Mouse (Mus musculus) MEL (cell line): ENCODE data around the gene Apoa5. TPM values are rescaled to one million over a fixed set of nuclear protein-coding genes. Genes with fewer than 3 reads are reported as not detected.

Source experiments
- DNase-seq: peaks from one replicate; pipeline ENCODE4 v3.0.0; 2011; ENCODE audit warnings: low read depth, low spot score
- H3K27ac ChIP-seq: 2 replicates; pipeline ENCODE4 v1.5.1; 2012; ENCODE audit warnings: low read depth, mild to moderate bottlenecking, control low read depth, low read length, moderate library complexity; ENCODE audit not compliant: control insufficient read depth
- H3K27me3 ChIP-seq, 2 experiments: fragments of 150-350 bp in 1 of 2; sonication (generic) in 1 of 2; 2 replicates each; pipeline ENCODE4 v1.6.1; 2012; ENCODE audit warnings: low read length in 2 of 2, mild to moderate bottlenecking in 2 of 2, improper control_type of control experiment in 1 of 2, moderate library complexity in 1 of 2; ENCODE audit not compliant: insufficient read depth in 2 of 2, control insufficient read depth in 1 of 2
- H3K36me3 ChIP-seq, 2 experiments: 2 replicates each; pipeline ENCODE4 v1.6.1; 2012 to 2014; ENCODE audit warnings: low read length in 2 of 2, improper control_type of control experiment in 1 of 2, inconsistent platforms in 1 of 2, mild to moderate bottlenecking in 1 of 2; ENCODE audit not compliant: insufficient read depth in 2 of 2, control insufficient read depth in 1 of 2
- H3K4me1 ChIP-seq, 2 experiments: fragments of 150-350 bp in 1 of 2; sonication (generic) in 1 of 2; 2 replicates each; pipeline ENCODE4 v1.6.1; 2012; ENCODE audit warnings: low read length in 2 of 2, improper control_type of control experiment in 1 of 2, mild to moderate bottlenecking in 1 of 2; ENCODE audit not compliant: insufficient read depth in 2 of 2, control insufficient read depth in 1 of 2
- H3K4me3 ChIP-seq, 2 experiments: fragments of 150-350 bp in 1 of 2; sonication (generic) in 1 of 2; 2 replicates each; pipeline ENCODE4 v1.5.1; 2012; ENCODE audit warnings: low read depth in 2 of 2, low read length in 2 of 2, mild to moderate bottlenecking in 2 of 2, moderate library complexity in 2 of 2, control low read depth in 1 of 2, improper control_type of control experiment in 1 of 2; ENCODE audit not compliant: control insufficient read depth in 1 of 2, insufficient read depth in 1 of 2
- H3K79me2 ChIP-seq: 2 replicates; pipeline ENCODE4 v1.6.1; 2012; ENCODE audit warnings: mild to moderate bottlenecking, low read length, moderate library complexity; ENCODE audit not compliant: control insufficient read depth, poor library complexity, insufficient read depth
- H3K9ac ChIP-seq: 2 replicates; pipeline ENCODE4 v1.6.1; 2012; ENCODE audit warnings: low read depth, mild to moderate bottlenecking, control low read depth, low read length, moderate library complexity; ENCODE audit not compliant: control insufficient read depth, poor library complexity, severe bottlenecking
- H3K9me3 ChIP-seq: fragments of 150-350 bp; sonication (generic); replicated peaks from 2 replicates; pipeline ENCODE4 v1.6.1; 2012; ENCODE audit warnings: mild to moderate bottlenecking, low read length, improper control_type of control experiment, moderate library complexity; ENCODE audit not compliant: insufficient read depth
- BHLHE40 ChIP-seq: IDR thresholded peaks from 2 replicates; pipeline ENCODE4 v1.6.1; 2012; ENCODE audit warnings: low read depth, mild to moderate bottlenecking, inconsistent platforms, low read length, improper control_type of control experiment, borderline replicate concordance
- CHD1 ChIP-seq: IDR thresholded peaks from 2 replicates; pipeline ENCODE4 v1.6.1; 2012; ENCODE audit warnings: low read depth, mild to moderate bottlenecking, inconsistent platforms, low read length, improper control_type of control experiment
- CHD2 ChIP-seq: IDR thresholded peaks from 2 replicates; pipeline ENCODE4 v1.6.1; 2011; ENCODE audit warnings: low read length, improper control_type of control experiment
- CTCF ChIP-seq, 3 experiments: IDR thresholded peaks in 2 of 3; conservative IDR thresholded peaks in 1 of 3; 2 replicates each; pipeline ENCODE4 v1.5.1; 2011 to 2012; ENCODE audit warnings: low read length in 3 of 3, low read depth in 2 of 3, mild to moderate bottlenecking in 2 of 3, improper control_type of control experiment in 1 of 3, inconsistent platforms in 1 of 3, mixed read lengths in 1 of 3, moderate library complexity in 1 of 3; ENCODE audit not compliant: control insufficient read depth in 1 of 3, insufficient read depth in 1 of 3, poor library complexity in 1 of 3, severe bottlenecking in 1 of 3
- EP300 ChIP-seq, 2 experiments: IDR thresholded peaks; 2 replicates each; pipeline ENCODE4 v1.6.1; 2011; ENCODE audit warnings: improper control_type of control experiment in 2 of 2, low read length in 2 of 2, low read depth in 1 of 2, mild to moderate bottlenecking in 1 of 2
- ETS1 ChIP-seq: IDR thresholded peaks from 2 replicates; pipeline ENCODE4 v1.6.1; 2012; ENCODE audit warnings: low read depth, mild to moderate bottlenecking, inconsistent platforms, low read length, improper control_type of control experiment, moderate library complexity
- GABPA ChIP-seq: IDR thresholded peaks from 2 replicates; pipeline ENCODE4 v1.6.1; 2012; ENCODE audit warnings: low read depth, mild to moderate bottlenecking, inconsistent platforms, low read length, improper control_type of control experiment, moderate library complexity
- GATA1 ChIP-seq: IDR thresholded peaks from 2 replicates; pipeline ENCODE4 v1.6.1; 2011; ENCODE audit warnings: low read depth, low read length, improper control_type of control experiment
- HCFC1 ChIP-seq: IDR thresholded peaks from 2 replicates; pipeline ENCODE4 v1.6.1; 2012; ENCODE audit warnings: low read depth, mild to moderate bottlenecking, inconsistent platforms, low read length, improper control_type of control experiment, moderate library complexity
- JUND ChIP-seq: IDR thresholded peaks from 2 replicates; pipeline ENCODE4 v1.6.1; 2011; ENCODE audit warnings: low read depth, mild to moderate bottlenecking, improper control_type of control experiment, low read length
- KAT2A ChIP-seq: conservative IDR thresholded peaks from 2 replicates; pipeline ENCODE4 v1.6.1; 2012; ENCODE audit warnings: low read depth, low read length, improper control_type of control experiment, inconsistent platforms
- MAX ChIP-seq: IDR thresholded peaks from 2 replicates; pipeline ENCODE4 v1.6.1; 2011; ENCODE audit warnings: low read length, improper control_type of control experiment
- MAZ ChIP-seq: IDR thresholded peaks from 2 replicates; pipeline ENCODE4 v1.6.1; 2012; ENCODE audit warnings: low read depth, mild to moderate bottlenecking, inconsistent platforms, low read length, improper control_type of control experiment
- MEF2A ChIP-seq: IDR thresholded peaks from 2 replicates; pipeline ENCODE4 v1.6.1; 2014; ENCODE audit warnings: low read depth, mild to moderate bottlenecking, inconsistent platforms, low read length, improper control_type of control experiment; ENCODE audit not compliant: poor library complexity, insufficient replicate concordance, severe bottlenecking; ENCODE audit errors: extremely low read depth
- POLR2A ChIP-seq, 2 experiments: IDR thresholded peaks; 2 replicates each; pipeline ENCODE4 v1.6.1; 2011 to 2012; ENCODE audit warnings: low read length in 2 of 2, mild to moderate bottlenecking in 2 of 2, control low read depth in 1 of 2, improper control_type of control experiment in 1 of 2, low read depth in 1 of 2, moderate library complexity in 1 of 2; ENCODE audit not compliant: control insufficient read depth in 1 of 2, insufficient read depth in 1 of 2, poor library complexity in 1 of 2
- POLR2AphosphoS2 ChIP-seq: IDR thresholded peaks from 2 replicates; pipeline ENCODE4 v1.6.1; 2011; ENCODE audit warnings: low read length, improper control_type of control experiment
- POLR2AphosphoS5 ChIP-seq: IDR thresholded peaks from 2 replicates; pipeline ENCODE4 v1.6.1; 2012; ENCODE audit warnings: low read depth, borderline replicate concordance, mild to moderate bottlenecking, inconsistent platforms, low read length, moderate library complexity, mixed read lengths
- RAD21 ChIP-seq: IDR thresholded peaks from 2 replicates; pipeline ENCODE4 v1.6.1; 2011; ENCODE audit warnings: mild to moderate bottlenecking, low read depth, low read length, improper control_type of control experiment
- SMC3 ChIP-seq: IDR thresholded peaks from 2 replicates; pipeline ENCODE4 v1.6.1; 2011; ENCODE audit warnings: low read depth, low read length, improper control_type of control experiment
- UBTF ChIP-seq: IDR thresholded peaks from 2 replicates; pipeline ENCODE4 v1.6.1; 2012; ENCODE audit warnings: low read depth, mild to moderate bottlenecking, inconsistent platforms, low read length, improper control_type of control experiment, moderate library complexity, borderline replicate concordance; ENCODE audit not compliant: insufficient read depth
- USF1 ChIP-seq: IDR thresholded peaks from 2 replicates; pipeline ENCODE4 v1.6.1; 2014; ENCODE audit warnings: low read depth, mild to moderate bottlenecking, inconsistent platforms, low read length, improper control_type of control experiment, moderate library complexity
- ZC3H11A ChIP-seq: IDR thresholded peaks from 2 replicates; pipeline ENCODE4 v1.6.1; 2012; ENCODE audit warnings: low read depth, mild to moderate bottlenecking, inconsistent platforms, low read length, improper control_type of control experiment
- ZNF384 ChIP-seq: IDR thresholded peaks from 2 replicates; pipeline ENCODE4 v1.6.1; 2012; ENCODE audit warnings: low read depth, mild to moderate bottlenecking, inconsistent platforms, low read length, improper control_type of control experiment
- polyA plus RNA-seq, 2 experiments: library from polyadenylated mRNA; stranded (reverse) in 1 of 2; unstranded in 1 of 2; fragments of >175 nt in 1 of 2; fragments of >200 nt in 1 of 2; gene quantifications; 2 replicates each; pipeline versions ENCODE4 v1.2.1 to v1.2.4; 2012; ENCODE audit warnings: low replicate concordance in 2 of 2, low read depth in 1 of 2; ENCODE audit not compliant: insufficient read length in 2 of 2, insufficient read depth in 1 of 2, missing spikeins in 1 of 2
- total RNA-seq: library from RNA; depleted of rRNA; stranded (reverse); fragments of 300-350 nt; gene quantifications from 2 replicates; pipeline ENCODE4 v1.2.3, GENCODE M21; 2012

Gene Apoa5
- total and polyA plus RNA-seq, 3 experiments = 0.04 TPM; not detected in 2

DNA sequence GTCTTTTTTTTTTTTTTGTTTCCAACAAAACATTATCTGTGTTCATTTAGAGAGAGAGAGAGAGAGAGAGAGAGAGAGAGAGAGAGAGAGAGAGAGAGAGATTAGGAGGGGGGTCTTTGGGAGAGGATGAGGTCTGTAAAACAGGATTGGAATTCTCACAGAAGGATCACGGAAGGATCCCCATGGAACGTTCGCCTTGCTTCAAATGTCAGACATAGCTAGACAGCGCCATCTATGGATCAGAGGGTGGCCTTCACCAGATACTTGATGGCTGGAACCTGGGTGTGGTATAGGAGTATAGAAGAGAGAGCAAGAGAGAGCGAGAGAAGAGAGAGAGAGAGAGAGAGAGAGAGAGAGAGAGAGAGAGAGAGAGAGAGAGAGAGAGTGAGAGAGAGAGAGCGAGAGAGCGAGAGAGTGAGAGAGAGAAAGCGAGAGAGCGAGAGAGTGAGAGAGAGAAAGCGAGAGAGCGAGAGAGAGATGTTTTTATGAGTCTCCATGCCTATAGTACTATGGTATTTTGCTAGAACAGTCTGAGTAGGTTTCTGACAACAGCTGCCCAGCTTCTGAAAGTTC, 21.6 kb upstream of the Apoa5 start:
- H3K27ac ChIP-seq = no peak overlapping the region
- peak; percentile 91 for DNase-seq

GRCm38 (mm10) chr9:46256177-46256576, 12.3 kb upstream of the Apoa5 start:
- Histone ChIP-seq H3K79me2 (no peaks in the 10 kb centered on the region), H3K9ac (no peak overlapping the region), H3K27ac (no peak overlapping the region), H3K4me1 (no peaks in the 10 kb centered on the region), H3K9me3 (no peaks in the 10 kb centered on the region), H3K27me3 (peaks cover 0 to 4% of the 10 kb centered on the region in 2 experiments; a peak in 2 of 4 replicates), H3K4me3 (no peak overlapping the region), H3K36me3 (no peaks in the 10 kb centered on the region)
- no peak for TF ChIP-seq POLR2AphosphoS2
- no peak for TF ChIP-seq UBTF
- TF ChIP-seq EP300 (IDR thresholded peaks at IDR 0.05; ENCODE audit: low read depth in 1 of 2, low read length in 2 of 2) = no peak
- TF ChIP-seq POLR2A (IDR thresholded peaks at IDR 0.05; ENCODE audit: control insufficient read depth in 1 of 2, insufficient read depth in 1 of 2, low read depth in 1 of 2, low read length in 2 of 2, poor library complexity in 1 of 2) = no peak
- no peak for TF ChIP-seq BHLHE40
- no peak for TF ChIP-seq CHD2
- DNase-seq = no peak

More for the DNA sequence above, 21.6 kb upstream of the Apoa5 start:
- Histone ChIP-seq H3K4me1 (no peaks in the 10 kb centered on the region), H3K36me3 (no peaks in the 10 kb centered on the region)
- TF ChIP-seq POLR2AphosphoS2 (no peak), ETS1 (no peak), MAX (no peak), GATA1 (no peak), CTCF (IDR thresholded peaks at IDR 0.05 in 2 of 3, conservative IDR thresholded peaks at IDR 0.05 in 1 of 3; ENCODE audit: control insufficient read depth in 1 of 3, insufficient read depth in 1 of 3, low read depth in 2 of 3, low read length in 3 of 3, poor library complexity in 1 of 3, severe bottlenecking in 1 of 3) (peak; percentile 75 to 87 (median 78)), MEF2A (no peak), BHLHE40 (no peak), RAD21 (peak; percentile 94), HCFC1 (no peak), POLR2AphosphoS5 (no peak), ZNF384 (peak; percentile 88), USF1 (no peak), ZC3H11A (peak; percentile 88), KAT2A (no peak), GABPA (no peak), CHD1 (no peak), JUND (peak; percentile 99), SMC3 (peak; percentile 85), MAZ (no peak), POLR2A (IDR thresholded peaks at IDR 0.05; ENCODE audit: control insufficient read depth in 1 of 2, insufficient read depth in 1 of 2, low read depth in 1 of 2, low read length in 2 of 2, poor library complexity in 1 of 2) (no peak), CHD2 (no peak)
- TF ChIP-seq, all 39 proteins: peak for 6
- Histone ChIP-seq H3K9me3 (no peaks in the 10 kb centered on the region), H3K4me3 (peak overlapping the region; percentile 53 to 63), H3K27me3 (no peaks in the 10 kb centered on the region), H3K79me2 (no peaks in the 10 kb centered on the region), H3K9ac (peak overlapping the region; percentile 60)
